Mouse (Mus musculus): Measurements from ENCODE around the gene Dgkg. TPM values are rescaled to one million over a fixed set of nuclear protein-coding genes. Genes with fewer than 3 reads are reported as not detected.

The Dgkg gene
- total RNA-seq, 1 experiment from 2014 or later = 17.9 TPM

GRCm38 (mm10) chr16:22536581-22537160 is 120.3 kb downstream of the Dgkg start:
- ATAC-seq (replicated peaks in 1 of 2; ENCODE audit: insufficient read depth in 1 of 2, low FRiP score in 2 of 2, low TSS enrichment in 1 of 2, low read depth in 1 of 2, poor library complexity in 2 of 2, severe bottlenecking in 2 of 2) = no peak

GRCm38 (mm10) chr16:22533087-22533486 is 123.9 kb downstream of the Dgkg start:
- no peak for ATAC-seq (replicated peaks in 1 of 2; ENCODE audit: insufficient read depth in 1 of 2, low FRiP score in 2 of 2, low TSS enrichment in 1 of 2, low read depth in 1 of 2, poor library complexity in 2 of 2, severe bottlenecking in 2 of 2)

GRCm38 (mm10) chr16:22531834-22532233 is 125.2 kb downstream of the Dgkg start:
- no peak for ATAC-seq (replicated peaks in 1 of 2; ENCODE audit: insufficient read depth in 1 of 2, low FRiP score in 2 of 2, low TSS enrichment in 1 of 2, low read depth in 1 of 2, poor library complexity in 2 of 2, severe bottlenecking in 2 of 2)

- no peak for ATAC-seq (replicated peaks in 1 of 2; ENCODE audit: insufficient read depth in 1 of 2, low FRiP score in 2 of 2, low TSS enrichment in 1 of 2, low read depth in 1 of 2, poor library complexity in 2 of 2, severe bottlenecking in 2 of 2)
These were observed 126.0 kb downstream of the Dgkg start for GRCm38 (mm10) chr16:22531041-22531440.

DNA sequence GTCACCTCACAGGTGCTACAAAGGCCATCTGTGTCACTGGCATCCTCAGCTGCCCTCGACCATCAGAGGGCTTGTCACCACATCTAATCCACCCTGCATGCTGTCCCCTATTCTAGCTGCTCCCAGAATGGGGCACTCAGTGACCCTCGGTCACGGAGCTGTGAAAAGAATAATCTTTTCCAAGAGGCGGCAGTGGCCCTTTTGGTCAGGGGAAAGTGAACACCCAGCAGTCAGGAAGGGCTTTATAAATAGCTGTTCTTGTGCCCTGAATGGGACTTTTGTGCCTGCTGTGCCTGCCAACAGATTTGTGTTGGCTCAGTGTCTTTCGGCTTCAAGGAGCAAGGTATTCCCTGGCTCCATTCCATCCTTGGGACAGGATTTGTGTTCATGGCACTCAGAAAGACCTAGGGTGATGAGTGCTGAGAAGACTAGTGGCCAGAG is 129.5 kb downstream of the Dgkg start:
- no peak for ATAC-seq (replicated peaks in 1 of 2; ENCODE audit: insufficient read depth in 1 of 2, low FRiP score in 2 of 2, low TSS enrichment in 1 of 2, low read depth in 1 of 2, poor library complexity in 2 of 2, severe bottlenecking in 2 of 2)

GRCm38 (mm10) chr16:22526386-22526785 is 130.6 kb downstream of the Dgkg start:
- ATAC-seq (replicated peaks in 1 of 2; ENCODE audit: insufficient read depth in 1 of 2, low FRiP score in 2 of 2, low TSS enrichment in 1 of 2, low read depth in 1 of 2, poor library complexity in 2 of 2, severe bottlenecking in 2 of 2) = no peak

DNA sequence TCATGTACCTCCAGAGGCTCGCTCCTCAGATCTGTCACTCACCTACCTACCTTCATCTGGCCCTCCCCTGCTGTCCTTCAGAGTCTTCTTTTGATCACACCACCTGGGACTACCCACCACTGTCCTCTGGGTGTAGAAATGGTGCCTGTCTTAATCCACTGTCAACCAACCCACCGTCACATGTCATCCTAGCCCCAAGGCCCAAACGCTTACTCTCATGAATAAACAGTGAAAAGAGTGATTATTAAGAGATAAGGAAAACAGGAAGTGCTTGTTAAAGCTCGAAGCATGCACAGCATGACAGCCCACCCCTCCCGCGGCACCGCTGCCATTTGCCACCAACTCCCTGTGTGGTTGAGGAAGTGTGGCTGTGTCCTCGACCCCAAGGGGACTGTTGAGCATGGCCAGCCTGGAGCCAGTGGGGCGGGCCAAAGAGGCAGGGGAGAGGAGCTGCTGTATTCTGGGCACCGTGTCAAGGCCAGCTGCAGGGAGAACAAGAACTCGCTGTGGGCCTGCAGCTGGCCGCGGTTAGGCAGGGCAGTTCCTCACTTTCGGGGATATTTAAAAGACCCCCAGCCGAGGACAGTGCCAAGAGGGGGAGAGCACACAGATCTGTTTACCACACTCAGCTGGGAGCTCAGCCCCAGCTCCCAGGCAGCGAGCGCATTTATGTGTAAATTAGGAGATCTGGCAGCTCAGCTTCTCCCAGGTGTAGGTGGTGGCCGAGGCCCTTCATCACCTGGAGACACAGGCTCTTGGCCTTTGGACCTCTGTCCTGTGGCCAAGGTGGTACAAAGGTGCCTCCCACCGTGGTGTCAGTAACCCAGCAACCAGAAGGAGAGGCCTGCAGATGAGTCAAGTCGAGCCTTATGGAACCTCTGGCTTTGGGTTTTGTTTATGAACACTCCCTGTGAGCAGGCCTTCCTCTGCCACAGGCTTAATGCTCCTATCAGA is 139.3 kb downstream of the Dgkg start:
- ATAC-seq (replicated peaks in 1 of 2; ENCODE audit: insufficient read depth in 1 of 2, low FRiP score in 2 of 2, low TSS enrichment in 1 of 2, low read depth in 1 of 2, poor library complexity in 2 of 2, severe bottlenecking in 2 of 2) = peak; percentile 95 to 96

DNA sequence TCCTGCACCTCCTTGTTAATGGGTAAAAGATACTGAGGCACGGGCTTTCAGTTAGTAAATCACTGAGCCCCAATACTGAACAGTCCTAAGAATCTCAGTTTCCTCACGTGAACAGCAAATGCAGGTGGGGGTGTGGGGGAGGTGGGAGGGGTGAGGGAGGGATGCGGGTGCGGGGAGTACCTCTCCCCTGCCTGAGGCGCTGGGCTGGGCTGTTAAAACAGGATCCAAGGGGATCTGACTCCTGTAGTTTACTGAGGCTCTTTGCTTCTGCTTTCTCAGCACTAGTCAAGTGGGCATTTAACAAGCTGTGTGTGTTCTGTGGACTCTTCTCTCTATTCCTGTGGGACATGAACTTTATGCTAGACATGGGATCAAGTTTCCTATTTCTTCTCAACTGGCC is 141.5 kb downstream of the Dgkg start:
- no peak for ATAC-seq (replicated peaks in 1 of 2; ENCODE audit: insufficient read depth in 1 of 2, low FRiP score in 2 of 2, low TSS enrichment in 1 of 2, low read depth in 1 of 2, poor library complexity in 2 of 2, severe bottlenecking in 2 of 2)

- no peak for ATAC-seq (replicated peaks in 1 of 2; ENCODE audit: insufficient read depth in 1 of 2, low FRiP score in 2 of 2, low TSS enrichment in 1 of 2, low read depth in 1 of 2, poor library complexity in 2 of 2, severe bottlenecking in 2 of 2)
These were observed 146.0 kb downstream of the Dgkg start for GRCm38 (mm10) chr16:22510861-22511637.

- ATAC-seq (replicated peaks in 1 of 2; ENCODE audit: insufficient read depth in 1 of 2, low FRiP score in 2 of 2, low TSS enrichment in 1 of 2, low read depth in 1 of 2, poor library complexity in 2 of 2, severe bottlenecking in 2 of 2) = no peak
These were observed 148.0 kb downstream of the Dgkg start for GRCm38 (mm10) chr16:22508936-22509563.

GRCm38 (mm10) chr16:22505656-22506055 is 151.4 kb downstream of the Dgkg start:
- ATAC-seq (replicated peaks in 1 of 2; ENCODE audit: insufficient read depth in 1 of 2, low FRiP score in 2 of 2, low TSS enrichment in 1 of 2, low read depth in 1 of 2, poor library complexity in 2 of 2, severe bottlenecking in 2 of 2) = no peak

DNA sequence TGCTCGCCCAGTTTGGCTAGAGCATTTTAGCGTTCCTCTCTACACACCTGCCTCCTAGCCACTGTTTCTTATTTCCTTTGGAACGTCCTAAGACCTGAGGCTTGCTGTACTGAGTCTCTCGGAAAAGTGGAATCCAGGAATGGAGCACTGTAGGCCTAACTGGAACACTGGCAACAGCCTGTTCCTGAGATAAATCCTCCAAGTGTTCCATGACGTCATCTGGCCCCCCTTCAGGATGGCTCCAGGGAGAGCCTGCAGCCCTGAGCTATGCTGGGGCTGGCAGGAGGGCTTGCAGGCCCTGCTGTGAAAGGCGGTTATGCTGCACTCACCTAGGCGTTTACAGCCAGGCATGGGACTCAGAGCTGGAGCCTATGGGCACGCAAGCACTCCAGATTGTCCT is 152.2 kb downstream of the Dgkg start:
- no peak for ATAC-seq (replicated peaks in 1 of 2; ENCODE audit: insufficient read depth in 1 of 2, low FRiP score in 2 of 2, low TSS enrichment in 1 of 2, low read depth in 1 of 2, poor library complexity in 2 of 2, severe bottlenecking in 2 of 2)

DNA sequence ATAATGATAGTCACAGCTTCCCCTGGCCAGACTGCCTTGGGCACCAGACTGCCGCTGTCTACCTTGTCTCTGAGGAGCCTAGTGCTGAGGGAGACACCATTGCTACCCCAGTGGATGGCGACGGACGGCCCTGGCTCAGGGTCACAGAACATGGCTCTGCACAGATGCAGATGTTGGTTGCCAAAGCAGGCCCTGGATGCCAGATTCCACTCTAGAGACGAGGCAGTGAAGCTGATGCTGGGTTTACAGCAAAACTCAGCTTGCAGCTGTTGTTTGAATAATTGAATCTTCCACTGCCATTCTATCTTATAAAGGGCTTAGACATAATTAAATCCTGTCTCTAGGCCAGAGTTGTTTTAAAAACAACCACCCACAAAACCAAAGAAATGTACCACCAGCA is 153.0 kb downstream of the Dgkg start:
- ATAC-seq (replicated peaks in 1 of 2; ENCODE audit: insufficient read depth in 1 of 2, low FRiP score in 2 of 2, low TSS enrichment in 1 of 2, low read depth in 1 of 2, poor library complexity in 2 of 2, severe bottlenecking in 2 of 2) = no peak

- ATAC-seq (replicated peaks in 1 of 2; ENCODE audit: insufficient read depth in 1 of 2, low FRiP score in 2 of 2, low TSS enrichment in 1 of 2, low read depth in 1 of 2, poor library complexity in 2 of 2, severe bottlenecking in 2 of 2) = no peak
These were observed 153.6 kb downstream of the Dgkg start for GRCm38 (mm10) chr16:22503467-22503866.

DNA sequence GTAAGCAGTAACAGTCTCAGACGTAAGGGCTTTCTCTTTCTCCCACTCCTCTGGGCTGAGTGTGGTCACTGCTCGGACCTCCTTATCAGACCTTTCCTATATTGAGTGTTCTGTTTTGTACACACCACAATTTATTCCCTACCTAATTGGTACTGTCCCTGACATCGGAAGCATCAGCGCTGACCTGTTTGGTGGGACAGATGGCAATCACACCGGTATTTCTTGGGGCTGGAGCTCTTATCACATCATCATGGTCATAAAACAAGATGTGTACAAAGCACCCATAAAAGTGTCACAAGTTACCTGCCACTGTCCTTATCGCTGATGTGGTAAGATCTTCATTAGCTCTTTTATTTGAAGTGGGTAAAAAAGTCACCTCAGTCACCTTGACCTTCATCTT is 155.2 kb downstream of the Dgkg start:
- no peak for ATAC-seq (replicated peaks in 1 of 2; ENCODE audit: insufficient read depth in 1 of 2, low FRiP score in 2 of 2, low TSS enrichment in 1 of 2, low read depth in 1 of 2, poor library complexity in 2 of 2, severe bottlenecking in 2 of 2)

- no peak for ATAC-seq (replicated peaks in 1 of 2; ENCODE audit: insufficient read depth in 1 of 2, low FRiP score in 2 of 2, low TSS enrichment in 1 of 2, low read depth in 1 of 2, poor library complexity in 2 of 2, severe bottlenecking in 2 of 2)
These were observed 156.5 kb downstream of the Dgkg start for GRCm38 (mm10) chr16:22500561-22500960.

DNA sequence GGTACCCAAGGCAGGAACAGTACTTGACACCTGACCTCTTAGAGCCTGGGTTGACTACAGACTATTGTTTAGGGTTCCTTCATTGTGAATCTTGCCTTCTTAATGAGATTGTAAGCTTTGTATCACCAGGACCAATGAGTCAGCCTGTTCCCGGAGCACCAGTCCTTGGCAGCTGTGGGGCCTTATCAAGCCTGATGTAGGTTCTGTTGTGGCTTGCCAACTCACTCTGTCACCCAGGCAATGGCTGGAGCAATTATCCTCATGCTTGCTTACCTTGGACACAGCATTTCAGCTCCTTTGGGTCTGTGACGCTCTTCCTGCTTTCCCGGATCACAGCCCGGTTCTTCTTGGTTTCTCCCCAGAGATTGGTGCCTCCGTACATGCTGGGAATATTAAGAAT is 157.1 kb downstream of the Dgkg start:
- ATAC-seq (replicated peaks in 1 of 2; ENCODE audit: insufficient read depth in 1 of 2, low FRiP score in 2 of 2, low TSS enrichment in 1 of 2, low read depth in 1 of 2, poor library complexity in 2 of 2, severe bottlenecking in 2 of 2) = no peak

- ATAC-seq (replicated peaks in 1 of 2; ENCODE audit: insufficient read depth in 1 of 2, low FRiP score in 2 of 2, low TSS enrichment in 1 of 2, low read depth in 1 of 2, poor library complexity in 2 of 2, severe bottlenecking in 2 of 2) = no peak
These were observed 157.6 kb downstream of the Dgkg start for GRCm38 (mm10) chr16:22499447-22499846.

All from hematopoietic stem cell, adult 5-6 weeks (primary cell).